Mouse (Mus musculus) CD4-positive helper T cell, adult 2 months (primary cell): Measurements from ENCODE around the gene Tfe3.
A peak's percentile ranks its signal among the peaks of the same experiment; 100 is the strongest.
"Not testable (repeated sequence)": the region's sequence is repeated elsewhere in the genome, so short reads cannot be mapped to it uniquely, and the experiment has no call there.

Experiments
- DNase-seq: peaks from one replicate; pipeline ENCODE4 v3.0.0-alpha.2; 2012; ENCODE audit warnings: low read depth, missing footprints, low spot score

The Tfe3 gene

DNA sequence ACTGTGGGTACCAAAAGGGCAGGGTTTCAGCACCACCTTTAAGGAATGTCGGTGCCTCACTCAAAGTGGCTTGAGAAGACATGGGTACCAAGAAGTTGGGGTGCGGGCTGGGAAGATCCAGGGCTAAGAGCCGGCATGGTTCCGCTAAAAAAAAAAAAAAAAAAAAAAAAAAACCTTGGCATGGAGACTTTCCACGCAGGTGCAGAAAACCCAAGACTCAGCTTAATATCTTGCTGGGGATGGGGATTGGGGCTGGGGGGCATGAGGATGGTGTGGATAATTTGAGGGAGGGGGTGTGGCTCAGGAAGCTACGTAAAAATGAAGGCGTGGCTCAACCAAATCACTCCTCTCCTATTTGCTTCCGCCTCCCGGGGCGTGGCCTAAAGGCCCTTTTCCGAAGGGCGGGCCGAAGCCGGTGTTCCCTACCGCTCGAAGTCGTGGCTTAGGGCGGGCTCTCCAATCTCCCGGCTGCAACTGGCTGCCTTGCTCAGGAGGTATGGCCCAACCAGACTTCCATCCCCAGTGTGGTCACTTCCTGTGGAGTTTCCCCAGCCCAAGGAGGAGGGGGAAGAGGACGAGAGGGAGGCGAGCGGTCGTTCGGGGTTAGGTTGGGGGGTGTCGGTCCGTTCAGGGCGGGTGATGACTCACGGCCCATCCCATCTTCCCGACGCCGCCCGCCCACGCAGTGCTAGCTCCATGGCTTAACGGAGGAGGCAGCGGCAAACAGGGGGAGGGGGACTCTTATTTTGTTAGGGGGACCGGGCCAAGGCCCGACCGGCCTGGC, at the start of gene Tfe3:
Gene Tfe3, plus strand, starts transcription at position 424 of the 784 bp plus-strand sequence.
- DNase-seq, result peak; percentile 94

DNA sequence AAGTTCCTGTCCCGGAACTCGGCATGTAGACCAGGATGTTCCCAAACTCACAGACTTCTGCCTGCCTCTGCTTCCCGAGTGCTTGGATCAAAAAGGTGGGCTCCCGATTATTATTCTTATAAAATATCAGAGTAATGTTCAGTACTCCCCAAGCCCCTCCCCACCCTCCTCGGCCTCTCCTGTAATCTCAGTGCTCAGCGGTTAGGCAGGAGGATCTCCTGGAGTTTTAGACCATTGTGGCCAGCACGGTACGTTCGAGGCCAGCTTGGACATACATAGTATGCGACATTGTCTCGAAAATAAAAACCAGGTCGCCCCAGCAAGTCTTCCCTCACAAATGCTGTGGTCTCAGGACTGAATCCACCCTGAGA, 48.6 kb upstream of the Tfe3 start:
- not testable (repeated sequence) for DNase-seq

DNA sequence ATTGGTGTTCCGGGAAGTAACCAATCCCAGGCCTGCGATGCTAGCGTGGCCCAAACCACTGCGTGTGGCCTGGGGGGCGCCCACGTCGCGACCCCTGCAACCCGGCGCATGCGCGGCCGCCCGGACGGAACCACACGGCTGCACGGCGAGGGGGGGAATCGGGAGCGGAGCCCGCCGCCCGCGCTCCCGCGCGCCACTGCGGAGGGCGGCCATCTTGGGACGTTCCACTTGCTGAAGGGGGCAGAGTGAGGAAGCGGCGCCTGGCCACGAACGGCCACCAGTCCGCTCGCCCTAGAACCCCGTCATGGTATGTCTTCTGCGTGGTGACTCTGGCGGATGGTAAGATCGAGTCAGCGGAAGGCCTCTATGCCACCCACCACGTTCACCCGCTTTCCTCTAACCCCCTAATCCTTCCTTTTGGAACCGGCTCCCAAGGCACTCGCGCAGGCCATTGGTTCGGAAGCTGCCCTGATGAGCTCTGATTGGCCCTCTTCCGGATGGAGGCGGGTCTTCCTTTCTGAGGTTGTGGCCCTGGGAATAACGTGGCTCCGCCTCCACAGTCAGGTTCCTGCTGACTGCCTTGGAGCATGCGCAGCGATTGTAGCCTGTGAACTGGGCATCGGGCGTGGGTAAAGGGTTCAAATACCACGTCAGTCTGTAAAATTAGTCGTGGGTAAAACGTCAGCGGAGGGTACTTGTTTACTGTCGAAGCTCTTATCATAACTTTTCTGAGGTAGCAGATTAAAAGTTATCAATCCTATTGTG, 48.0 kb upstream of the Tfe3 start, which contains the start of gene Wdr45:
Gene Wdr45, plus strand, starts transcription at position 199 of the 765 bp plus-strand sequence.
- peak; percentile 95 for DNase-seq

DNA sequence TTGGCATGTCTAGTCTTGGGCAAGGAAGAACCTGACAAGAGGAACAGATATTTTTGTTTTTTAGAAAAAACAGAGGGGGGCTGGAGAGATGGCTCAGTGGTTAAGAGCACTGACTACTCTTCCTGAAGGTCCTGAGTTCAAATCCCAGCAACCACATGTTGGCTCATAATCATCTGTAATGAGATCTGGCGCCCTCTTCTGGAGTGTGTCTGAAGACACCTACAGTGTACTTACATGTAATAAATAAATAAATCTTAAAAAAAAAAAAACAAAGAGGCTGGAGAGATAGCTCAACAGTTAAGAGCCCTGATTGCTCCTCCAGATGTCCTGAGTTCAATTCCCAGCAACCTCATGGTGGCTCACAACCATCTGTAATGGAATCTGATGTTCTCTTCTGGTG, 46.3 kb upstream of the Tfe3 start:
- DNase-seq, result peak; percentile 34

DNA sequence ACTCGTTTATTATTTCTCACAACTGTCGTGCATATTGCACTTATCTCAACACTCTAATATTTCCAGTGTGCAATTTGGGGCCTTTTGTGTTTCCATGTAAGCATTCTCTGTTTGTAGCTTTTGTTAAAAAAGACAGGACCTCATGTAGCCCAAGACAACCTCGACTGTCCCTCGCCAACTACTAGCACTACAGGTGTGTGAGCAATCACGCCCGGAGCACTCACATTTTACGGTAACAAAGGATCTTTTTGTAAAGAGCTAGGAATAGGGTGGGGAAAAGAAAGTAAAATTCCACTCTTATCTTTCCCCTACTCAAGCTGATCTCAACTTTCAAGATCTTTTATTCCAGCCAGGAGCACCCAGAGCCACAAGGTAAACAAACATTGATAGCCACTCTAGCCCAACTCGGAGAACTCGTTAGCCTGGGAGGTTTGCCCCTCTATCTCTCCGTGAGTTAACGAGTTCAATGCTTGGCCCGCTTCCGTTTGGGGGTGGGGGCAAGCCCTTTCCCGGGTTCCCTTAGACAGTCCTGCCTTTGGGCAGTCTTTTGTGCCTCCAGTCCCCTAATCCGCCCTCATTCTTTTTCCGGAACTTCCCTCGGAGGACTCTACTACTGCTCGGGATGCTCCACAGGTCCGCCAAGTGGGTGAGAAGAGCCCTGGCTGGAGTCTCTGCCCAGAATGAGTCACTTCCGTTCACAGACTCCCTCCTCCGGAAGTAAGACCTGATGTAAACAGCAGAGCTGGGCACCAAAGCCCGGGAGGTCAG, 40.7 kb upstream of the Tfe3 start, which contains the start of gene Gm45208:
Gene Gm45208, plus strand, starts transcription at position 732 of the 768 bp plus-strand sequence.
- peak; percentile 84 for DNase-seq

DNA sequence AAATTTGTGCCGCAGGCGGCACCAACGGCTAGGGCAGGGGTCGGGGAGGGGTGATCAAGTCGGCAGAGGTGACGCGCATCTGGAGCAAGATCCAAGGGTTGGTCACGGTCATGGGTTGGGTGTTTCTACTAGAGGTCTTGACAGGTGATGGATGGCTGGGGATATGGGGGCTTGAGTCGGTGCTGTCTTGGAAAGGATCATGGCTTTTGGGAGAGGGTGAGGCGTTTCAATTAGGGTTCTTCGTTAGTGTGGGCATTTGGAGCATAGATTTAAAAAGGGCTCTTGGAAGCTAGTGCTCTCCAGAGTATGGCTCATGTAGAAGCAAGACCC, 40.1 kb upstream of the Tfe3 start:
- DNase-seq, result no peak

DNA sequence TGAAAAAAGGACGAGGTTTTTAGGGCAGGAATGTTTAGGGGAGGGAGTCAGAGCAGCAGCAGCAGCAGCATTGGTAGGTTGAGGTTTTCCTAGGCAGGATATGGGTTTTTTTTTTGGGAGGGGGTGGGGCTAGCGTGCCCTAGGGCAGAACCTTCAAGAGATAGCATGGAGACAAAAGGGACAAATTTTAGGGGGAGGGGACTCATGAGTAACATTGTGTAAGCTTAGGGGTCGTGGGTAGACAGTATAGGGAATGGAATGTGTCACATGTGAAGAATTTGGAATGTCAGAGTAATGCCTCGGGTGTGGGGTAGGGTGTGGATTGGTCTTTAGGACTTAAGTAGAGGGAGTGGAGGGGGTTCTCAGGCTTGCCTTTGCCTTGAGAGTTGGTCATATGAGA, 39.7 kb upstream of the Tfe3 start:
- DNase-seq, result peak; percentile 37

DNA sequence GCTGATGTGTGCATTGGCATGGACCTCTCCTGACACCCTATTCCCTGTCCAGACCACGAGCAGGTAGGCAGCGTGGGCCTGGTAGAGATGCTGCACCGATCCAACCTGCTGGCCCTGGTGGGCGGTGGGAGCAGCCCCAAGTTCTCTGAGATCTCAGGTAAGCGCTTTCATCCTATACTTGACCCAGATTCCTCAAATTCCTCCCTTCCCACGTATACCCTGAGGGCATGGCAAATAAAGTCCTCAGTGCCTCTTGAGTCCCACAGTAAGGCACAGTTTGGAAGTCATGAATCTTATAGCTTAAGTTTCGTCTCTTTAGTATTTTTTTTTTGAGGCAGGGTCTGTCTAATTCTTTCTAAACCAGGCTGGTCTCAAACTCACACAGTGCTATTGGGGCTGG, 38.2 kb upstream of the Tfe3 start:
- DNase-seq, result no peak

DNA sequence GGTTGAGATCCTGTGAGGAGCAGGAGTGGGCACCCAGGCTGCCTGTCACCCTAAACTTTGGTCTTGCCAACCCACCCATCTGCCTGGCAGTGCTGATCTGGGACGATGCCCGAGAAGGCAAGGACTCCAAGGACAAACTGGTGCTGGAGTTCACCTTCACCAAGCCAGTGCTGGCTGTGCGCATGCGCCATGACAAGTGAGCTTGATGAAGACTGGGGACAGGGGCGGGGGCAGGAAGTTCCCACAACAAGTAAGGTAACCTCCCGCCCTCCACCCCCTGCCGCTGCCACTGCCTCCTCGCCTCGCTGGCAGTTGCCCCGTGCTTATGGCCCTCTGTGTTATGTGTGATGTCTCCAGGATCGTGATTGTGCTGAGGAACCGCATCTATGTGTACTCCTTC, 36.5 kb upstream of the Tfe3 start:
- no peak for DNase-seq

DNA sequence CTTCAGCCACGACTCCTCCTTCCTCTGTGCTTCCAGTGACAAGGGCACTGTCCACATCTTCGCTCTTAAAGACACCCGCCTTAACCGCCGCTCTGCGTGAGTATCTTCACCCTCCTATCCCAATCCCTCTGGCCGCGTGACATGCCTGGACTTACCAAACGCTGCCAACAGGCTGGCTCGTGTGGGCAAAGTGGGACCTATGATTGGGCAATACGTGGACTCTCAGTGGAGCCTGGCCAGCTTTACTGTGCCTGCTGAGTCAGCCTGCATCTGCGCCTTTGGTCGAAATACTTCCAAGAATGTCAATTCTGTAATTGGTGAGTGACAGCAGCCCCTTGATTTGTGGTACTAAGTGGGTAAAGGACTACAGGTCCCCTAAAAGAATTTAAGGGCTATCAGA, 35.2 kb upstream of the Tfe3 start:
- DNase-seq, result no peak

DNA sequence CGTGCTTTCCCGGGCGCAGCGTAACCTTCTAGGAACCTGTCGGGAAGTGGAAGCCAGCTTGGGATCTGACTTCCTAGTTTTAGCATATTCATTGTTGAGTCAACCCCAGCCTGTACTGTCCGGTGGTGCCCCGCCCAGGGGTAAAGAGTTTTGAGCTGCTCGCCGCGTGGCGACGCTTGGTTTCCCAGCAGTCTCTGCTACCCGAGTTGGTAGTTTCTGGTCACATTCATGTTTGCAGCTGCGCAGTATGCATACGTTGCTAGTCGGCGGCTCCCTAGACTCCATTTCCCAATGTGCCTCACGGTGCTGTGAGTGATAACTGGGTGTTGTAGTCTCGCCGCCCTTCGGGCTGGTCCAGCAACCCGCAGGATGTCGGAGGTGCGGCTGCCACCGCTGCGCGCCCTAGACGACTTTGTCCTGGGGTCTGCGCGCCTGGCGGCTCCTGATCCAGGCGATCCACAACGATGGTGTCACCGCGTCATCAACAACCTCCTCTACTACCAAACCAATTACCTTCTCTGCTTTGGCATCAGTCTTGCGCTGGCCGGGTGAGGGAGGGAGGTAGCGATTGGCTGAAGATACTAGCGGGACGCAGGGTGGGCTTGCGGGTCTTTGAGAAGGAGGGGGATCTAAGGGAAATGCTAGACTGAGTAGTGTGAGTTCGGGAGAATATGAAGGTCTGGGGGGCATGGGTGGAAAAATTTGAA, 34.0 kb upstream of the Tfe3 start, which contains the start of gene Praf2:
Gene Praf2, plus strand, starts transcription at position 225 of the 707 bp plus-strand sequence.
- peak; percentile 85 for DNase-seq

DNA sequence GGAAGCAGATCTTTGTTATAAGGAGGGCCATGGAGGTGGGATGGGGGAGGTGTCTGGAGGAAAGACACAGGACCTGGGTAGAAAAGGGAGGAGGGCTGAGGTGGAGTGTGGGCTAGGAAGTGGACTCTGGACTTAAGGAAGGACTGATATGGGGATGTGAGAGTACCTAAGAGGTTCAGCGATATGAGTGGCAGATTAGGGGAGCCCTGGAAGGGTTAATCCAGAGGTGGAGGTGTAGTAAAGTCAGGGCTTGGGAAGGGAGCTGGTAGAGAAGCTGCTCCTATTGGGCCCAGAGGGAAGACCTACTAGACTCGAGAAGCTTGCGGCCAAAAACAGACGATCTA, 33.5 kb upstream of the Tfe3 start:
- no peak for DNase-seq

DNA sequence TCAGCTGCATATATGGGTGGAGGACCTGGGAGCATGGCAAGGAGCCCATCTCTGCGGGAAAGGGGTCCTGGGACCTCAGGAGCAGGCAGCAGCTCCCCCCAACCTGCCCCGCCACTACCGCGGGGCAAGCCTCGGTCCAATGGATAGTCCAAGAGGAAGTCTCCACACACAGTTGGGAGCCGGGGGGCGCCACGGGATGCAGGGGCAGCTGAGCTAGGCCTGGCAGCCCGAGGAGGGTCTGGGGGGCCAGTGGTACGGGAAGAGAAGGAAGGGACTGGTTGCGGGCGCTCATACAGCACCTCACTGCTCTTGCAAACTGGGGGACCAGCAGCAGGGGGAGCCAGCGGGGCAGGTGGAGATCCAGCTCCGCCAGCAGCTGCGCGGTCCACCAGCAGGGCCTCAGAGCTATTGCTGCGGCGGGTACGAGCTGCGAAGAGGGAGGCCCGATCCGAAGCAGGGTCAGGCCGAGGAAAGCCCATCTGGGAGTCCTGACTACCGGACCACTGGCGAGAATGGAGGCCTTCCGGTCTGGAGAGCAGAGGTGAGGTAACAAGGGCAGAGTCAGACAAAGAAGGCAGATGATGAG, 28.7 kb upstream of the Tfe3 start:
- peak; percentile 76 for DNase-seq

DNA sequence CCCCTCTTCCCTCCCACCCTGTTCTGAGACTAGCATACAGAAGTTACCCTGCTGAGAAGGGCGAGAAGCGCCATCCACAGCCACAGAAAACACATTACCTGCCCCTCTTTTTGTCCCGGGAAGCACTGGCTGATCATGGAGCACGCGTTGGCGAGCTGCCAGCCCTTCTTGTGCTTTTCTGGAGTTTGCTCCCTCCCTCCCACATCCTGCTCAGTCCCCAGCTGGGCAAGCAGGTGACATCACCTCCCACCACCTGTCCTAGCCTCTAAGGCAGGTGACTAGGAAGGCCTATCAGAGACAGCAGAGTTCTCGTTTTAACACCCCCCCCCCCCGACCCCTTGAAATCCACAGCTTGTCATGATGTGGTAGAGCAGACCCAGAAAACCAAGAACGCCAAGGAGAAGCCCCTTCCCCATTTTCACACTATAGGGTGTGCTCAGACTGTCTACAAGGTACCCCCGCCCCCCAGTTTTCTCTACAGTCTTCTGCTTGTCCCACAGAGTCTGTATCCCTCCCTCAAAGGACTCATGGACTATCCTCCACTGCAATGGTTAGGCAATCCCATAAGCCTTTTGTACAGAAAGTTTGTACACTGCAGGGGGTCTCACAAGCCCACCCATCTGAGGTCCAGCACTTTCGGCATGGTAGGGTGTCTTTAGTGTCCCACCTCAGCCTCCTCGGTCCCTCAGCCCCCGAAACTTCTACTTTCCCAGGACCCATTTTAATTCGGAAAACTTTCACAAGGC, 22.9 kb upstream of the Tfe3 start:
- no peak for DNase-seq

DNA sequence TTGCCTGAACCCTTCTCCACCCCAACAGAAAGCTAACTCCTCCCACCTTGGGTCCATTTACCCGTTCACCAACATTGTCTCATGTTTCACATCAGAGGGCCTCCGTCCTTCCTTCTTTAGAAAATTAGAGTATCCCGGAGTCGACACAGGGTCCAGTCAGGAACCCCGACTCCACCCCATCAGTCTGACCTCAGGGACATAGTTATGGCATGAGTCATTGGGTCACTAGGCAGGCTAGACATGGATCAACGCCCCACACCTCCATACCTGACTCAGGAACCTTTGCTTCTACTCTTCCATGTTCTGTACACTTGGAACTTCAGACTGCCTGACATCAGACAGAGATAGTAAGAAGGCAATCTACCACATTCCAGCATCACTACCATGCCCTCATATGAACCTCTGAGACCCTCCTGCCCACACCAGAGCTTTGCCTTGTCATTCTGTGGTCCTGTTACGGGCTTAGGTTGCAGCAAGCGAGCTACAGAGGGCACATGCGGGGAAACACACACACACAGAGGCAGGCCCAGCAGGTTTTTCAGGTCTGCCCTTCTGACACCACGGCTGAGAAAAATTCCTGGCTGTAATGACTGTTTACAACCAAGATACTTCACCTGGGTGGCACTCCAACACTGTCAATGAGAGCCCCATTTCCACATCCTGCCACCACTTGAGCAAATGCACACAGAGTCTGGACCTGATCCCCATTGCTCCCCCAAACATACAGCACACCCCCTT, 22.1 kb upstream of the Tfe3 start:
- DNase-seq, result no peak

DNA sequence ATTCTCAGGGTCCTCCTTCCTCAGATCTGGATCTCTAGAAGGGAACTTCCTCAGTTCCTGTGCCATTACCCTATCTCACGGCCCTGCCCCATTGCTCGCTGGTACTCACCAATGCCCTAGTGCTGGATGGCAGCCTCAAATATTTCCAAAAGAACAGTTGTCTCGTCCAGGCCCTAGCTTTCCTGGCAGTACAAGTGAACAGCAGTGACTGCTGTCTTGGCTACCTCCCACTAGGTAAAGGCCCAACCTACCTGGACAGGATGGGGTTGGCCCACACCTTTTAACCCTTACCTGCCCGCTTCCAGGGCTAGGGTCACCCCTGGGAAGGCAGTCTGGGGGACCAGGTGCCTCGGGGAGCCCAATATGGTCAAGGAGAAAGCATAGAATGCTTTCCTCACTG, 21.3 kb upstream of the Tfe3 start:
- DNase-seq, result no peak

DNA sequence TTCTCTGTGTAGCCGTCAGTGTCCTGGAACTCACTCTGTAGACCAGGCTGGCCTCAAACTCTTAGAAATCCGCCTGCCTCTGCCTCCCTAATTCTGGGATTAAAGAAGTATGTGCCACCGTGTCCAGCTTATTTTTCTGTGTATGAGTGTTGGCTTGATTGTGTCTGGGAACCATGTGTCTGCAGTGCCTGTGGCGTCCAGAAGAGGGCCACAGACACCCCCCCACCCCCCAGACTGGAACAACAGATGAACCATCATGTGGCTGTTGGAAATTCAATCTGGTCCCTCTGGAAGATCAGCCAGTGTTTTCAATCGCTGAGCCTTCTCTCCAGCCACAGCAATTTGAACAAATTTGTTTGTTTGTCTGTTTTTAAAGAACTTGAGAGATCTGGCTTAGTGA, 18.9 kb upstream of the Tfe3 start:
- no peak for DNase-seq

DNA sequence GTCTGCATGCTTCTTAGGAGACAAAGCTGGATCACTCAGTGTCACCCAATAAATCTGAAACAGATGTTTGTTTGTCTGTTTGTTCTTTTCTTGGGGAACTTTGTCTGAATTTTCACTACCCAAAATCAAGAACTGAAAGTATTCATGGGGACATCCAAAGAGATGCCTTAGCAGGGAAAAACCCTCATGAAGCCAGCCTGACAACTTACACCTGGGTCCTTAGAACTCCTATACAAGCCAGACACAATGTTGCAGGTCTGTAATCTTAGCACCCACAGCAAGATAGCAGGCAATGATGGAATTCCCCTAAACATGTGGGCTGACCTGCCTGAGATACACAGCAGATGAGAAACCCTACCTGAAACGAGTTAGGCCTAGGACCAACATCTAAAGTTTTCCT, 17.4 kb upstream of the Tfe3 start:
- no peak for DNase-seq

DNA sequence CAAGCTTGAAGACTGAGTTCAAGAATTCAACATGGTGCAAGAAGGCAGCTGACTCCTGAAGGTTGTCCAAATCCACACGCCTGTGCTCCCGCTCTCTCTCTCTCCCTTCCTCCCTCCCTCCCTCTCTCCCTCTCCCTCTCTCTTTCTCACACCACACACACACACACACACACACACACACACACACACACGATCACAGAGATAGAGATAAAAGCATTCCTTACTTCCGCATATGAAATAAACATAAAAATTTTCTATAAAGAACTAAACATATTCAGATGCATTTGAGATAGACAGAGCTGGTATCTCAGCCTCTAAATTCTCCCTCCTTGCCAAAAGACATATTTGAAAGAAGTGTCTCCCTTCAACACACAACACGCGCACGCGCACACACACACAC, 16.9 kb upstream of the Tfe3 start:
- no peak for DNase-seq
